Mouse (Mus musculus): ENCODE measurements at regions not wholly inside any gene's neighbourhood (a gene's known extent, or its start where the extent isn't known, plus 50 kb on each side); places are given as distances from the start of the nearest gene placed in this dataset.
"Not testable (repeated sequence)": the region's sequence is repeated elsewhere in the genome, so short reads cannot be mapped to it uniquely, and the experiment has no call there.

- H3K36me3 ChIP-seq: no peaks in the 10 kb centered on the region
- no peak overlapping the region for H3K9ac ChIP-seq
- H3K4me2 ChIP-seq: no peak overlapping the region
- H3K9me3 ChIP-seq: no peaks in the 10 kb centered on the region
- no peak for ATAC-seq (ENCODE audit: low FRiP score, low read depth)
- 89% methylated on average over 6 of the region's 6 CpGs for WGBS
- H3K27ac ChIP-seq (replicated peaks): no peak overlapping the region
- no peaks in the 10 kb centered on the region for H3K27me3 ChIP-seq
- no peak overlapping the region for H3K4me3 ChIP-seq
- H3K4me1 ChIP-seq (replicated peaks): peaks cover 8% of the 10 kb centered on the region; the same call in 1 of the 2 replicates
Measured at GRCm38 (mm10) chr11:113155515-113155914, 373.5 kb downstream of the Sox9 start.

GRCm38 (mm10) chr11:113163941-113164340 is 381.9 kb downstream of the Sox9 start:
- H3K4me3 ChIP-seq: no peak overlapping the region
- H3K27me3 ChIP-seq: no peaks in the 10 kb centered on the region
- no peak overlapping the region for H3K9ac ChIP-seq
- ATAC-seq (ENCODE audit: low FRiP score, low read depth): no peak
- H3K4me2 ChIP-seq: no peak overlapping the region
- no peaks in the 10 kb centered on the region for H3K36me3 ChIP-seq
- no peak overlapping the region for H3K27ac ChIP-seq (replicated peaks)
- WGBS: 19% methylated on average over 3 of the region's 3 CpGs
- peaks cover 32% of the 10 kb centered on the region for H3K4me1 ChIP-seq (replicated peaks)
- no peaks in the 10 kb centered on the region for H3K9me3 ChIP-seq

- Histone ChIP-seq H3K9ac (no peak overlapping the region), H3K27ac (replicated peaks) (peak overlapping the region; percentile 45; the same call in 1 of the 2 replicates), H3K36me3 (no peaks in the 10 kb centered on the region), H3K9me3 (no peaks in the 10 kb centered on the region), H3K27me3 (no peaks in the 10 kb centered on the region), H3K4me2 (peak overlapping the region; percentile 77), H3K4me3 (peak overlapping the region; percentile 36), H3K4me1 (replicated peaks) (peaks cover 31% of the 10 kb centered on the region)
- no peak for ATAC-seq (ENCODE audit: low FRiP score, low read depth)
- WGBS: 16% methylated on average over 10 of the region's 10 CpGs
Measured at GRCm38 (mm10) chr11:113164510-113164909, 382.5 kb downstream of the Sox9 start.

- Histone ChIP-seq H3K9me3 (no peaks in the 10 kb centered on the region), H3K4me3 (peak overlapping the region; percentile 36), H3K36me3 (no peaks in the 10 kb centered on the region), H3K27ac (replicated peaks) (peak overlapping the region; percentile 45; the same call in 1 of the 2 replicates), H3K9ac (peak overlapping the region; percentile 39; the same call in 1 of the 2 replicates), H3K27me3 (no peaks in the 10 kb centered on the region), H3K4me2 (peak overlapping the region; percentile 77), H3K4me1 (replicated peaks) (peaks cover 31% of the 10 kb centered on the region)
- peak; percentile 69 for ATAC-seq (ENCODE audit: low FRiP score, low read depth)
- WGBS: 4% methylated on average over 23 of the region's 23 CpGs
Measured at GRCm38 (mm10) chr11:113165069-113165795, 383.2 kb downstream of the Sox9 start.

- Histone ChIP-seq H3K36me3 (no peaks in the 10 kb centered on the region), H3K9ac (no peak overlapping the region), H3K4me3 (no peak overlapping the region), H3K4me1 (replicated peaks) (peaks cover 36% of the 10 kb centered on the region), H3K9me3 (no peaks in the 10 kb centered on the region), H3K27ac (replicated peaks) (no peak overlapping the region), H3K4me2 (no peak overlapping the region), H3K27me3 (no peaks in the 10 kb centered on the region)
- 63% methylated on average over 4 of the region's 4 CpGs for WGBS
- no peak for ATAC-seq (ENCODE audit: low FRiP score, low read depth)
Measured at GRCm38 (mm10) chr11:113166517-113166916, 384.5 kb downstream of the Sox9 start.

DNA sequence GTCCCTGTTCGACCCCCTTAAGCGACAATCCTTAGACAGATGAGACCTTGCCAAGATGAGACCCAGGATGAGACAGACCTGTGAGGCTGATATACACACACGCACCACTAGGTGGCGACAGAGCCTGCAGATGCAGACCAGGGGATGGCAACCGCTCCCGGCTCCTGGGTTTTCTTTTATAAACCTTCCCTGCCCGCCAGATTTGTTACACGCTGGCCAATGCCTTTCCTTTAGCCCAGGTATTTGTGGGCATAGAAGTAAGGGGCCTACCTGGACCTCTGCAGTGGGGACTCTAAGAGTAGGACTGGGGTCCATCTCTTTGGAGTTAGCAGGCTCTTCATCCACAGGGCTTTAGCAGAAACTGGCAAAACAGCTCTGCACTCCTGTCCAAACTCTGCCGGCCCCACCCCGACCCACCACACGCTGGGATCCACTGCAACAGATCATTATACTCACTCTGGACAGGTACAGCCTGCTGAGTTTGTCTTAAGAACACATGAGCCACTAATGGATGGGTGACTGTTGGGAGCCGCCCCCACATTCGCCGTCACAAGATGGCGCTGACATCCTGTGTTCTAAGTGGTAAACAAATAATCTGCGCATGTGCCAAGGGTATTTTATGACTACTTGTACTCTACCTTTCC is 390.6 kb downstream of the Sox9 start:
- Histone ChIP-seq H3K9me3 (no peaks in the 10 kb centered on the region), H3K4me2 (peak overlapping the region; percentile 60), H3K4me1 (replicated peaks) (peaks cover 36% of the 10 kb centered on the region), H3K36me3 (no peaks in the 10 kb centered on the region), H3K9ac (peak overlapping the region; percentile 26), H3K4me3 (peak overlapping the region; percentile 46), H3K27ac (replicated peaks) (peak overlapping the region; percentile 84), H3K27me3 (no peaks in the 10 kb centered on the region)
- 23% methylated on average over 16 of the region's 16 CpGs for WGBS
- ATAC-seq (ENCODE audit: low FRiP score, low read depth): peak; percentile 40; the same call in 1 of the 2 replicates

DNA sequence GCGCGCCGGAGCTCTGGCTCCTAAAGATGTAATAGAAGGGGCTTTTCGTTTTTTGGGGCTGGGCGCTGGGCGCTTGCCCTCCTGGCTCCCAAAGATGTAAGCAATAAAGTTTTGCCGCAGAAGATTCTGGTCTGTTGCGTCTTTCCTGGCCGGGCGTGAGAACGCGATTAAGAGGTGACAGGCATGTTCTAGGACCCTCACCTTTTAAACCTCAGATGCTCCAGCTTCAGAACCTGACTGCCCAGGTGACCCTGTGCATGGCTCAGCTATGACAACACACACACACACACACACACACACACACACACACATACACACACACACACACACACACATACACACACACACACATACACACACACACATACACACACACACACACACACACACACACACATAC is 391.3 kb downstream of the Sox9 start:
- peaks cover 41% of the 10 kb centered on the region for H3K4me1 ChIP-seq (replicated peaks)
- peak overlapping the region; percentile 55 for H3K27ac ChIP-seq (replicated peaks)
- not testable (repeated sequence) for H3K36me3 ChIP-seq; H3K27me3 ChIP-seq; ATAC-seq (ENCODE audit: low FRiP score, low read depth); H3K9me3 ChIP-seq; H3K9ac ChIP-seq
- peak overlapping the region; percentile 30 for H3K4me3 ChIP-seq
- WGBS: 30% methylated on average over 12 of the region's 12 CpGs
- H3K4me2 ChIP-seq: peak overlapping the region; percentile 50

DNA sequence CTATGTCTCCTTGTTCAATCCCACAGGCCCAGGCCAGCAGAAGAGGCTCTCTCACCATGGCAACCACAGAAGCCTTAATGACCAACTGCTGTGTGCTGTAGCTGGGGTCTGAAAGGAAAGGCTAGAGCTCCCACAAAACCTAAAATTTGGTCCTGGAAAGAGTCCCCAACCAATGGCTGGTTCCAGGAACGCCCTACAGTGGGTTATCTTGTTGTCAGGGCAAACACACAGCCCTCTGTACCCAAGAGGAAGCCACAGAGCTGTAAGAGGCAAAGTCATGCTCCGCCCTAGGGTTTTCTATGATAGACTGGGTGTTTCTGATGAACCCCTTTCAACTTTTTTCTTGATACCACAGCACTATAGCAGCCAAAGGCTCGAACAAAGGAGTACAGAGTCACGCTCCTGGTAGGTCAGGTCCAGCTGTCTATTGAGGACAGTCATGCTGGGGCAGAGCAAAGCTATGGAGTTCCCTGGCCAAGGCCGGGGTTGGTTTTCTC is 392.0 kb downstream of the Sox9 start:
- Histone ChIP-seq H3K9me3 (no peaks in the 10 kb centered on the region), H3K36me3 (no peaks in the 10 kb centered on the region), H3K4me1 (replicated peaks) (peaks cover 48% of the 10 kb centered on the region), H3K4me3 (no peak overlapping the region), H3K27ac (replicated peaks) (peak overlapping the region; percentile 69), H3K9ac (no peak overlapping the region), H3K4me2 (no peak overlapping the region), H3K27me3 (no peaks in the 10 kb centered on the region)
- ATAC-seq (ENCODE audit: low FRiP score, low read depth): no peak
- WGBS: 48% methylated on average over 5 of the region's 5 CpGs

DNA sequence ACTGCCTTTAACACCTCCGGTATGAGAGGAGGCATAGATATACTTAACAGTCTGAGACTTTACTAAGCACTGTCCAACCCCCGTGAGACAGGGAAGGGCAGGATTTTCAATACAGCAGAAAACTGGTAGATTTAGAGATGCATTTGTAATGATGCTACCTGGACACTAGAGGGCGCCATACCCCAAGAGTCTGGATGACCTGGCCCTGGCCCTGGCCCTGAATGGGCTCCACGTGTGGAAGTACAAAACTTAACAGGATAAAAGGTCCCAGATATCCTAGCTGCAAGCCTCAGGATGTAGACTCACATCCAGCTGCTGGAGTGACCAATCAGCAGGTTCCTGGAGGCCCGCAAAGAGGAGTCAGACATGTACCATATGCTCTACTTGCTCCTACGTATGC is 393.3 kb downstream of the Sox9 start:
- Histone ChIP-seq H3K9ac (no peak overlapping the region), H3K4me1 (replicated peaks) (peaks cover 49% of the 10 kb centered on the region), H3K36me3 (no peaks in the 10 kb centered on the region), H3K9me3 (no peaks in the 10 kb centered on the region), H3K4me3 (no peak overlapping the region), H3K27ac (replicated peaks) (no peak overlapping the region), H3K27me3 (no peaks in the 10 kb centered on the region), H3K4me2 (no peak overlapping the region)
- no peak for ATAC-seq (ENCODE audit: low FRiP score, low read depth)
- 34% methylated on average over 6 of the region's 6 CpGs for WGBS

GRCm38 (mm10) chr11:113176183-113176582 is 394.2 kb downstream of the Sox9 start:
- Histone ChIP-seq H3K4me2 (no peak overlapping the region), H3K9me3 (no peaks in the 10 kb centered on the region), H3K27me3 (no peaks in the 10 kb centered on the region), H3K36me3 (no peaks in the 10 kb centered on the region), H3K9ac (no peak overlapping the region), H3K4me3 (no peak overlapping the region), H3K27ac (replicated peaks) (no peak overlapping the region), H3K4me1 (replicated peaks) (peaks cover 47% of the 10 kb centered on the region)
- no peak for ATAC-seq (ENCODE audit: low FRiP score, low read depth)
- WGBS: 20% methylated on average over 7 of the region's 7 CpGs

DNA sequence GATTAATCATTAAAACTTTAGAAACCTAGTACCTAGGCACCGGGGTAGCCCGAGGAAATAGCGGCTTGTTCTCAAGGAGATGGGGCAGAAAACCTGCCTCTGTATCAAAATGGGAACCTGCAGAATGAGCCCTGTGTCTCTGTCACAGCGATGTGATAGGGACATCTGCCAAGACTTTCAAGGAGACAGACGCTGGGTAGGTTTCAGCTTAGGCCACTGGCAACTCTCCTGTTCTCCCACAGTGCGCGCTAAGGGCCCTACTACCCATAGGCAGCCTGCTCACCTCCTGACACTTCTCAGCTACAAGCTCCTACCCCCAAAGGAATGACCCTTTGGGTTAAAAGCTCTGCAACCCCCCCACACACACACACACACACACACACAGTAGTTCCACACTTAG is 396.4 kb downstream of the Sox9 start:
- no peak for ATAC-seq (ENCODE audit: low FRiP score, low read depth)
- peaks cover 51% of the 10 kb centered on the region for H3K4me1 ChIP-seq (replicated peaks)
- no peaks in the 10 kb centered on the region for H3K9me3 ChIP-seq
- H3K27ac ChIP-seq (replicated peaks): no peak overlapping the region
- no peak overlapping the region for H3K9ac ChIP-seq
- H3K4me2 ChIP-seq: no peak overlapping the region
- WGBS: 73% methylated on average over 7 of the region's 7 CpGs
- no peaks in the 10 kb centered on the region for H3K36me3 ChIP-seq
- H3K4me3 ChIP-seq: no peak overlapping the region
- no peaks in the 10 kb centered on the region for H3K27me3 ChIP-seq

- Histone ChIP-seq H3K9ac (no peak overlapping the region), H3K4me2 (no peak overlapping the region), H3K4me3 (no peak overlapping the region), H3K9me3 (no peaks in the 10 kb centered on the region), H3K36me3 (no peaks in the 10 kb centered on the region), H3K27me3 (no peaks in the 10 kb centered on the region), H3K27ac (replicated peaks) (no peak overlapping the region), H3K4me1 (replicated peaks) (peaks cover 55% of the 10 kb centered on the region)
- no peak for ATAC-seq (ENCODE audit: low FRiP score, low read depth)
- whole genome bisulfite sequencing: 66% methylated on average over 14 of the region's 14 CpGs
Measured at GRCm38 (mm10) chr11:113180008-113180407, 398.0 kb downstream of the Sox9 start.
